Mouse (Mus musculus) embryonic facial prominence, embryonic 12.5 days (tissue): ENCODE data around the gene Eif3b. TPM values are rescaled to one million over a fixed set of nuclear protein-coding genes. Genes with fewer than 3 reads are reported as not detected.
"Not testable (repeated sequence)": the region's sequence is repeated elsewhere in the genome, so short reads cannot be mapped to it uniquely, and the experiment has no call there.

Experiments
- ATAC-seq: fragments of 200-750 bp; cut with Nextera tagmentation; 2 replicates; pipeline ENCODE4 v1.8.0; 2017; ENCODE audit not compliant: insufficient number of reproducible peaks, insufficient read depth, low FRiP score, low TSS enrichment
- H3K27ac ChIP-seq: fragments of 300-500 bp; sonication (generic); 2 replicates; pipeline ENCODE4 v1.5.1; 2016; ENCODE audit warnings: mild to moderate bottlenecking
- H3K27me3 ChIP-seq: fragments of 300-500 bp; sonication (generic); 2 replicates; pipeline ENCODE4 v1.6.1; 2016; ENCODE audit warnings: mild to moderate bottlenecking, moderate library complexity
- H3K36me3 ChIP-seq: fragments of 300-500 bp; sonication (generic); 2 replicates; pipeline ENCODE4 v1.6.1; 2016; ENCODE audit warnings: mild to moderate bottlenecking
- H3K4me1 ChIP-seq: fragments of 300-500 bp; sonication (generic); 2 replicates; pipeline ENCODE4 v1.6.1; 2016
- H3K4me2 ChIP-seq: fragments of 300-500 bp; sonication (generic); replicated peaks from 2 replicates; pipeline ENCODE4 v1.6.1; 2016; ENCODE audit warnings: mild to moderate bottlenecking, moderate library complexity
- H3K4me3 ChIP-seq: fragments of 300-500 bp; sonication (generic); 2 replicates; pipeline ENCODE4 v1.5.1; 2016; ENCODE audit warnings: mild to moderate bottlenecking
- H3K9ac ChIP-seq: fragments of 300-500 bp; sonication (generic); 2 replicates; pipeline ENCODE4 v1.6.1; 2016; ENCODE audit warnings: mild to moderate bottlenecking, moderate library complexity
- H3K9me3 ChIP-seq: fragments of 300-500 bp; sonication (generic); 2 replicates; pipeline ENCODE4 v1.6.1; 2016; ENCODE audit warnings: mild to moderate bottlenecking, moderate library complexity
- WGBS: fragments of 180-500 bp; shearing (Covaris S2); methylation state at CpG from one replicate; pipeline ENCODE4 v1.1.7; 2016; 5-methylcytosine and 5-hydroxymethylcytosine counted together
- polyA plus RNA-seq: library from polyadenylated mRNA; unstranded; fragments of >200 nt; fragmentation: Nextera tagmentation; extraction: Ambion mirVana; gene quantifications from 2 replicates; pipeline ENCODE4 v1.2.1, GENCODE M21; 2016

Gene Eif3b
- polyA plus RNA-seq, 1 experiment from 2014 or later: 187 TPM

DNA sequence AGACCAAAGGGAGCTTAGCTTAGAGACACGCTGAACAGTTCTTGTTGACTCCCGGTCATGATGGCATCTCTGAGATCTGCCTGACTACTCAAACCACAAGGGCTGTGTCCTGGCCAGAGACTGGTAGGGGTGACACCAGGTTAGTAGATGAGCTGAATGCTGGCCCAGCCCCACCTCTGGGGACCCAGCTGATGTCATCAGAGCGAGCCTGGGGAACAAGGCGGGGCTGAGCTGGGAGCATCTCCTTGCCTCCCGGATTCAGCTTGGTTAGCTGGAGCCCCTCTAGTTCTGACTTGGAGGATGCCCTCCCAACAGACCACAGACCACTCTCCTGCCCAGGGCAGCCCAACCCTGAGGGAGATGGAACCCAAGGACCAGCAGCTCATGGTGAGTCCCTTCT, 26.2 kb downstream of the Eif3b start, which contains the start of gene Gm4869:
Gene Gm4869, plus strand, starts transcription at position 301 of the 400 bp plus-strand sequence.
- Histone ChIP-seq H3K4me3 (no peak within 1 kb of the TSS), H3K4me1 (no peaks in the 10 kb centered on the region), H3K27me3 (no peaks in the 10 kb centered on the region), H3K9ac (no peak within 1 kb of the TSS), H3K9me3 (no peaks in the 10 kb centered on the region), H3K4me2 (no peak within 1 kb of the TSS), H3K36me3 (peaks cover 54% of the 10 kb centered on the region), H3K27ac (no peak within 1 kb of the TSS)
- no peak for ATAC-seq
- 87% methylated on average over 5 of the region's 5 CpGs for WGBS

DNA sequence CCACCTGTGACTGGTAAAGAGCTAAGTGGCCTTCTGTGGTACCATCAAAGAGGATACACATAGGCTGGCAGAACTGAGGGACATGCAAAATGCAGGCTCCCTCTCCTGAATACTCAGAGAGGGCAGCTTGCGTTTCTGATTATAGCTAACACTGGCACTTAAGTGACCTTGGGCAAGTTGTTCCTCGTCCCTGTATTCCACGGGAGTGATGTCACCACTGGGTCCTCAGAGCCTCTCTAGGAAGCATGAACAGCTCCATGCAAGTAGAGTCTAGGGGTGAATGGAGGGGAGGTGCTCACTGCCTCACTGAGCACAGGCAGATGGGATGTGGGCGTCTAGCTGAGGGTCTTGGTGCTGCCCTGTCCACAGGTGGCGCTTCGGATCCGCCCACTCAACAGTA, 26.9 kb downstream of the Eif3b start:
- Histone ChIP-seq H3K36me3 (peaks cover 47% of the 10 kb centered on the region), H3K4me3 (no peak overlapping the region), H3K27me3 (no peaks in the 10 kb centered on the region), H3K9ac (no peak overlapping the region), H3K27ac (no peak overlapping the region), H3K9me3 (no peaks in the 10 kb centered on the region), H3K4me2 (no peak overlapping the region), H3K4me1 (no peaks in the 10 kb centered on the region)
- 78% methylated on average over 7 of the region's 7 CpGs for WGBS
- no peak for ATAC-seq

DNA sequence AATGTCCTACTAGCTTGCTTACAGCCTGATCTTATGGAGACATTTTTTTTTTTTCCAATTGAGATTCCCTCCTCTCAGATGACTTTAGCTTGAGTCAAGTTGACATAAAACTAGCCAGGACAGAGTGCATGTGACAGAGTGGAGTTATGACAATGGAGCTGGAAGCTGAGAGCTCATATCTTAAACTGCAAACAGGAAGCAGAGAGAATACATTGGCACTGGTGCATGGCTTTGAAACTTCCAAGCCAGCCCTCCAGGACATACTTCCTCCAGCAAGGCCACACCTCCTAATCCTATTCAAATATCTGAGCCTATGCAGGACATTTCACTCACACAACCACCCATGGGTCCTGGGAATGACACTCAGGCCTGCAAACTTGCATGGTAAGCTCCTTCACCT, 35.4 kb downstream of the Eif3b start:
- H3K4me3 ChIP-seq: no peak overlapping the region
- H3K4me2 ChIP-seq: no peak overlapping the region
- no peak for ATAC-seq
- H3K27me3 ChIP-seq: no peaks in the 10 kb centered on the region
- no peak overlapping the region for H3K27ac ChIP-seq
- H3K36me3 ChIP-seq: no peaks in the 10 kb centered on the region
- H3K4me1 ChIP-seq: no peaks in the 10 kb centered on the region
- no peaks in the 10 kb centered on the region for H3K9me3 ChIP-seq
- no peak overlapping the region for H3K9ac ChIP-seq

DNA sequence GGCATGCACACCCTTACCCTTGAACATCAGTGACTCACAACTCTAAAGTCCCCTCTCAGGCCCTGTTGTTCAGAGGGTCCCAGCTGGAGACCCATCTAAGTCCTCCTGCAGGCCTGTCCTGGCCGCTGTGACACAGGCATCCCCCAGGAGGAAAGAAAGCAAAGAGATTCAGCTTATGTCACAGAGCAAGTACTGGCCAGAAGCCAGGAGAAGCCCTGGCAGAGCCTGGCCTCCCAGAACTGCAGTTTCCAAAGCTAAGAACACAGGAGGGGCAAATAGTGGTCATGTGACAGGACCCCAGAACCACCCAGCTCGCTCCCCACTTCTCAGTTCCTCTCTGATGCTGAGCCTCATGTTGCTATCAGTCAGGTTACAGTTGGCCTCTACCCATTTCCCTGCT, 36.3 kb downstream of the Eif3b start:
- no peak overlapping the region for H3K4me2 ChIP-seq
- no peak overlapping the region for H3K4me3 ChIP-seq
- 59% methylated on average over 2 of the region's 2 CpGs for WGBS
- H3K9ac ChIP-seq: no peak overlapping the region
- no peaks in the 10 kb centered on the region for H3K4me1 ChIP-seq
- no peaks in the 10 kb centered on the region for H3K36me3 ChIP-seq
- H3K27me3 ChIP-seq: no peaks in the 10 kb centered on the region
- H3K27ac ChIP-seq: no peak overlapping the region
- no peak for ATAC-seq
- H3K9me3 ChIP-seq: no peaks in the 10 kb centered on the region

DNA sequence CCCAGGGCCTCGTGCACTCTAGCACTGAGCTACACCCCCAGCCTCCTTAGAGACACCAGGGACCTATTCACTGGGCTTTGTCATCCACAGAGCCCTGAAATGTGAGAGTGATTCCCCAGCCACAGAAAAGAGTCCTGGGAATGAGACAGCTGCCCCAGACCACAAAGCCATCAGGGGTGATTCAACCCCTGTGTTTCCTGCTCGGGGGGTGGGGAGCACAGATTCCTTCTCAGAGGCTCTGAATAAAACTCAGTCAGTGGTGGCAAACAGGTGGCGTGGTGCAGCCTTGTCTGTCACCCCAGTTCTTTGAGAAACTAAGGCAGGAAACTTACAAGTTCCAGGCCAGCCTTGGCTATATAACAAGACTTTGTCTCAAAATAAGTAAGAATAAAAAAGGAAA, 42.3 kb downstream of the Eif3b start:
- no peaks in the 10 kb centered on the region for H3K27me3 ChIP-seq
- no peaks in the 10 kb centered on the region for H3K36me3 ChIP-seq
- 81% methylated on average over 3 of the region's 3 CpGs for WGBS
- no peak overlapping the region for H3K4me3 ChIP-seq
- no peak overlapping the region for H3K4me2 ChIP-seq
- H3K4me1 ChIP-seq: no peaks in the 10 kb centered on the region
- H3K9me3 ChIP-seq: 0 out of 2 replicates have a peak, but pooled peaks cover 12% of the 10 kb centered on the region
- no peak for ATAC-seq
- no peak overlapping the region for H3K27ac ChIP-seq
- H3K9ac ChIP-seq: no peak overlapping the region

DNA sequence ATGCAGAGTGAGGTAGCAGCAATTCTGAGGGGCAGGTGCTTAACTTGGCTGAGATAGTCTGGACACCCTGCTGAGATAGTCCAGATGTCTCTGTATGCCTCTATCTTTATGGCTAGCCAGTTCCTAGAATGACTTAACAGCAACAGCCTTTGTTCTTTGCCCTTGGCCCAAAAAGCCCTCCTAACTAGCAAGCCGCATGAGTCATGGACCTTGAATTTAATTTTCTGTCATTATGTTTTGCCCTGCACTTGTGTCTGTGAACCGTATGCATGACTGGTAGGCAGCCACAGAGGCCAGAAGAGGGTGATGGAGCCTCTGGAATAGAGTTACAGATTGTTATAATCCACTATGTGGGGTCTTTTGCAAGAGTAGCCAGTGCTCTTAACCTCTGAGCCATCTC, 44.0 kb downstream of the Eif3b start:
- not testable (repeated sequence) for H3K36me3 ChIP-seq, H3K4me2 ChIP-seq, H3K4me3 ChIP-seq, ATAC-seq, H3K4me1 ChIP-seq, H3K9ac ChIP-seq, H3K27ac ChIP-seq, H3K27me3 ChIP-seq
- 0 out of 2 replicates have a peak, but pooled peaks cover 12% of the 10 kb centered on the region for H3K9me3 ChIP-seq
- 74% methylated on average over 2 of the region's 2 CpGs for WGBS

DNA sequence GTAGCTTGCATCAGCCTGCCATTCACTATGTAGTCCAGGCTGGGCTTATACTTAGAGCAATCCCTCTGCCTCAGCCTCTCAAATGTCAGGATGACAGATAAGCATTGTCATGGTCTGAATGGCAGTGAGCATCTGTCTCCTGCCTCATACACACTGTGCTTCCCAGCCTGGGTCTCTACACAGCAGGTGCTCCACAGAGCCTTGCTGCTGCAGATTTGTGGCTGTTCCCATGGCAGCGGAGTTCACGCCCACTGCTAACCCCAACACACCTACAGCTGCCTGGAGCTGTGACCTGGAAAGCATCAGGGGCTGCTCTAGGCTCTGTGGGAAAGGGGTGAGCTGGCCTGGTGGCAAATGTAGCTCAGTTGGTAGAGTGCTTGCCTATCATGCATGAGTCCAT, 45.8 kb downstream of the Eif3b start:
- H3K9me3 ChIP-seq: 0 out of 2 replicates have a peak, but pooled peaks cover 12% of the 10 kb centered on the region
- H3K36me3 ChIP-seq: no peaks in the 10 kb centered on the region
- no peak overlapping the region for H3K4me2 ChIP-seq
- no peak overlapping the region for H3K9ac ChIP-seq
- no peak overlapping the region for H3K4me3 ChIP-seq
- H3K27ac ChIP-seq: no peak overlapping the region
- no peaks in the 10 kb centered on the region for H3K4me1 ChIP-seq
- WGBS: 78% methylated on average over 2 of the region's 2 CpGs
- no peaks in the 10 kb centered on the region for H3K27me3 ChIP-seq
- no peak for ATAC-seq

DNA sequence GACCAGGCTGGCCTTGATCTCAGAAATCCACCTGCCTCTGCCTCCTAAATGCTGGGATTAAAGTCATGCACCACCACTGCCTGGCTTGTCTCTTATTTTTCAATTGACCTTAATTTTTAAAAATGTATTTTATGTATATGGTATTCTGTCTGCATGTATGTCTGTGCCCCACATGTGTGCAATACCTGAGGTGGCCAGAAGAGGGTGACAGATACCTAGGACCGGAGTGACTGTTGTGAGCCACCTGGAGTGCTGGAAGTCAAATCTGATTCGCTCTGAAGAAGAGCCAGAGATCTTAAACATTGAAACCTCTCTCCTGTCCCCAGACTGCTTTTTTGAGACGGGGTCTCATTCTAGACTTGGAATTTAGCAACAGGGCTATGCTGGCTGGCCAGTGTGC, 53.2 kb downstream of the Eif3b start:
- H3K36me3 ChIP-seq: no peaks in the 10 kb centered on the region
- WGBS: 78% methylated on average over 3 of the region's 3 CpGs
- no peaks in the 10 kb centered on the region for H3K4me1 ChIP-seq
- H3K9me3 ChIP-seq: no peaks in the 10 kb centered on the region
- no peak overlapping the region for H3K4me3 ChIP-seq
- no peak for ATAC-seq
- no peaks in the 10 kb centered on the region for H3K27me3 ChIP-seq
- H3K27ac ChIP-seq: no peak overlapping the region
- H3K4me2 ChIP-seq: no peak overlapping the region
- H3K9ac ChIP-seq: no peak overlapping the region

DNA sequence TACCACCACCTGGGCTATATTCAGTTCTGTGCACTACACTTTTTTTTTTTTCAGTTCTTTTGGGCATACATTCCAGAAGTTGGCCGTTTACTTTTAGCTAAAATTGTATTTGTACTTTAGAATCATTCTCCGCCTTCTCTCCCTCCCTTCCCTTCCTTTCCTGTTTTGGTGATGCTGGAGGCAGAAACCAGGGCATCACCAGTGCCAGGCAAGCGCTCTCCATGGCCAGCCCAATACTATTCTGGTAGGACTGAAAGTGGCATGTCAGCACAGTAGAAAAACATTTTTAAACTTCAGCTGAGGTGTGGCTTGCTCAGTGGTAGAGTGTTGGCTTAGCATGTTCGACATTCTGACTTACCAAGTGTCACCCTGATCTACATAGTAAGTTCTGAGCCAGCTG, 62.3 kb downstream of the Eif3b start:
- Histone ChIP-seq H3K36me3 (no peaks in the 10 kb centered on the region), H3K9ac (no peak overlapping the region), H3K27me3 (no peaks in the 10 kb centered on the region), H3K4me1 (no peaks in the 10 kb centered on the region), H3K9me3 (no peaks in the 10 kb centered on the region), H3K4me2 (no peak overlapping the region), H3K27ac (no peak overlapping the region), H3K4me3 (no peak overlapping the region)
- no peak for ATAC-seq
- WGBS: 82% methylated on average over 4 of the region's 4 CpGs

DNA sequence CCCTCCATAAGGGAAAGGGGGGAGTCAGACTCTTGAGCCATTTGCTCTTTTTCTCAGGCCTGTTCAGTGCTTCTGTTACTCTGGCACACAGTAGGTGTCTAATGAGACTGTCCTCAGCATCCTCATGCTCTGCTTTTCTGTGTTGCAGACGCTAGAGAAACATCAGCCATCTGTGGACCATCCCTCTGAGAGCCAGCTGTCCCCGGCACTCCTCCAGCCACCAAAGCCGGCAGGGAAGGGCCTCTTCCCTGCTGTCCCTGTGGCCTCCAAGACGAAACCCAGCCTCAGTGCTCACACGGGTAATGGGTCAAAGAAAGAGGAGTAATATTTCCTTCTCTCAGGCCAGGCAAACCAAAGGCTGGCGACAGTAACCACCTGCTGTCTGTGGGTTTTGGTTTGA, 72.0 kb downstream of the Eif3b start:
- WGBS: 62% methylated on average over 6 of the region's 6 CpGs
- no peak overlapping the region for H3K9ac ChIP-seq
- H3K27ac ChIP-seq: no peak overlapping the region
- no peaks in the 10 kb centered on the region for H3K9me3 ChIP-seq
- H3K27me3 ChIP-seq: 0 out of 2 replicates have a peak, but pooled peaks cover 5% of the 10 kb centered on the region
- ATAC-seq: no peak
- no peaks in the 10 kb centered on the region for H3K4me1 ChIP-seq
- H3K36me3 ChIP-seq: no peaks in the 10 kb centered on the region
- H3K4me2 ChIP-seq: no peak overlapping the region
- H3K4me3 ChIP-seq: no peak overlapping the region

DNA sequence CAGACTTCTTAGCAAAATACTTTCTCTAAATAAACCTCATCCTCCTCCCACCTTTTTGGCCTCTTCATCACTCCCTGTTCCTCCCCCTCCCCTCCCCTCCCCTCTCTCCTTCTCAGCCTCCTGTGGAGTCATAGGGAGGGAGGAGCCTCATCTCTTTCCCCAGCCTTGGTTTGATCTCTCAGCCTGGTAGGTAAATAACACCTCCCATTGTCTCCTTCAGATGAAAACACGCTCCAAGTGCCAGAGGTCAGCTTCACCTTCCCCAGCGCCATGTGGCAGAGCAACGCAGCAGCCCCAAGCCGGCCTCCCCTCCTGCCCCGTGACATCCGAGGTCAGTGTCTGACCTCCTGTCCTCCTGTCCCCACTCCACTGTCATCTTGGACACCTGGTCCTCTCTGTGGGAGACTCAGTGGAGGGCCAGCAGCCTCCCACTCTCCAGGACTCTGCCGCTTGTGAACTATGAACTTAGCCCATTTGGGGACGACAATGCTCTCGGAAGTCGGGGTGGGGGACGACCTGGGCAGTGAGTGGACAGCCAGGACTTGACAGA, 73.6 kb downstream of the Eif3b start:
- WGBS: 24% methylated on average over 11 of the region's 11 CpGs
- Histone ChIP-seq H3K4me1 (no peaks in the 10 kb centered on the region), H3K36me3 (no peaks in the 10 kb centered on the region)

More for the DNA sequence above, 73.6 kb downstream of the Eif3b start:
- Histone ChIP-seq H3K9ac (no peak overlapping the region), H3K27ac (no peak overlapping the region), H3K4me3 (no peak overlapping the region), H3K27me3 (0 out of 2 replicates have a peak, but pooled peaks cover 5% of the 10 kb centered on the region), H3K9me3 (no peaks in the 10 kb centered on the region), H3K4me2 (no peak overlapping the region)
- ATAC-seq: no peak
